Mouse (Mus musculus): ENCODE results near the gene Fam171a2. TPM values are rescaled to one million over a fixed set of nuclear protein-coding genes. Genes with fewer than 3 reads are reported as not detected.

Gene Fam171a2
- polyA plus RNA-seq, 1 experiment from 2014 or later, result 2.8 TPM

- DNase-seq (ENCODE audit: extremely low spot score, low spot score), result no peak
- Histone ChIP-seq H3K36me3 (replicated peaks) (peaks cover 93% of the 10 kb centered on the region), H3K27ac (no peak overlapping the region)
Measured at GRCm38 (mm10) chr11:102478671-102479070, 31.2 kb upstream of the Fam171a2 start.

GRCm38 (mm10) chr11:102475027-102475426, 27.5 kb upstream of the Fam171a2 start:
- 92% methylated on average over 3 of the region's 3 CpGs for WGBS
- Histone ChIP-seq H3K27me3 (ENCODE audit: poor library complexity, severe bottlenecking) (peaks cover 1% of the 10 kb centered on the region; the same call in 1 of the 2 replicates), H3K4me3 (no peak overlapping the region), H3K27ac (no peak overlapping the region), H3K36me3 (replicated peaks) (peaks cover 59% of the 10 kb centered on the region), H3K9me3 (no peaks in the 10 kb centered on the region), H3K4me1 (no peaks in the 10 kb centered on the region)
- DNase-seq (ENCODE audit: extremely low spot score, low spot score), result no peak

More at GRCm38 (mm10) chr11:102478671-102479070, 31.2 kb upstream of the Fam171a2 start:
- no peak overlapping the region for H3K4me3 ChIP-seq
- H3K9me3 ChIP-seq, result no peaks in the 10 kb centered on the region
- no peaks in the 10 kb centered on the region for H3K4me1 ChIP-seq
- H3K27me3 ChIP-seq (ENCODE audit: poor library complexity, severe bottlenecking), result no peaks in the 10 kb centered on the region
- WGBS, result 88% methylated on average over 3 of the region's 3 CpGs

- peak within 1 kb of the TSS; percentile 1; the same call in 1 of the 2 replicates for H3K4me3 ChIP-seq
- 0 out of 2 replicates have a peak within 1 kb of the TSS, but pooled peaks have one; percentile 20 for H3K27ac ChIP-seq
- H3K27me3 ChIP-seq (ENCODE audit: poor library complexity, severe bottlenecking), result peaks cover 51% of the 10 kb centered on the region
- H3K9me3 ChIP-seq, result no peaks in the 10 kb centered on the region
- peaks cover 12% of the 10 kb centered on the region for H3K36me3 ChIP-seq (replicated peaks)
- 71% methylated on average over 11 of the region's 11 CpGs for WGBS
- peaks cover 29% of the 10 kb centered on the region for H3K4me1 ChIP-seq
- no peak for DNase-seq (ENCODE audit: extremely low spot score, low spot score)
Measured at GRCm38 (mm10) chr11:102469648-102470357, 22.3 kb upstream of the Fam171a2 start, which contains the start of gene Itga2b. Itga2b (minus strand) TSS chr11:102470122.

GRCm38 (mm10) chr11:102467041-102467631, 19.7 kb upstream of the Fam171a2 start:
- Histone ChIP-seq H3K4me1 (peaks cover 29% of the 10 kb centered on the region), H3K27ac (peak overlapping the region; percentile 79), H3K36me3 (replicated peaks) (no peaks in the 10 kb centered on the region), H3K4me3 (peak overlapping the region; percentile 60), H3K9me3 (no peaks in the 10 kb centered on the region), H3K27me3 (ENCODE audit: poor library complexity, severe bottlenecking) (peaks cover 60% of the 10 kb centered on the region)
- under 1% methylated on average over 37 of the region's 37 CpGs for WGBS
- DNase-seq (ENCODE audit: extremely low spot score, low spot score), result peak; percentile 91

- H3K27ac ChIP-seq, result no peak overlapping the region
- H3K27me3 ChIP-seq (ENCODE audit: poor library complexity, severe bottlenecking), result peaks cover 61% of the 10 kb centered on the region
- no peaks in the 10 kb centered on the region for H3K9me3 ChIP-seq
- DNase-seq (ENCODE audit: extremely low spot score, low spot score), result peak; percentile 62
- peak overlapping the region; percentile 30 for H3K4me3 ChIP-seq
- 12% methylated on average over 26 of the region's 26 CpGs for WGBS
- no peaks in the 10 kb centered on the region for H3K36me3 ChIP-seq (replicated peaks)
- H3K4me1 ChIP-seq, result peaks cover 29% of the 10 kb centered on the region
Measured at GRCm38 (mm10) chr11:102465713-102466436, 18.4 kb upstream of the Fam171a2 start.

- H3K4me3 ChIP-seq, result no peak overlapping the region
- peaks cover 62% of the 10 kb centered on the region for H3K27me3 ChIP-seq (ENCODE audit: poor library complexity, severe bottlenecking)
- 89% methylated on average over 6 of the region's 6 CpGs for WGBS
- H3K36me3 ChIP-seq (replicated peaks), result no peaks in the 10 kb centered on the region
- no peak overlapping the region for H3K27ac ChIP-seq
- no peaks in the 10 kb centered on the region for H3K9me3 ChIP-seq
- peaks cover 29% of the 10 kb centered on the region for H3K4me1 ChIP-seq
- no peak for DNase-seq (ENCODE audit: extremely low spot score, low spot score)
Measured at GRCm38 (mm10) chr11:102464901-102465300, 17.4 kb upstream of the Fam171a2 start.

GRCm38 (mm10) chr11:102461764-102462163, 14.3 kb upstream of the Fam171a2 start:
- WGBS, result 89% methylated on average over 3 of the region's 3 CpGs

GRCm38 (mm10) chr11:102460541-102460940, 13.1 kb upstream of the Fam171a2 start:
- Histone ChIP-seq H3K4me1 (peaks cover 19% of the 10 kb centered on the region), H3K36me3 (replicated peaks) (no peaks in the 10 kb centered on the region), H3K4me3 (no peak overlapping the region), H3K27ac (no peak overlapping the region), H3K27me3 (ENCODE audit: poor library complexity, severe bottlenecking) (peaks cover 48% of the 10 kb centered on the region), H3K9me3 (no peaks in the 10 kb centered on the region)
- DNase-seq (ENCODE audit: extremely low spot score, low spot score), result no peak
- 65% methylated on average over 16 of the region's 16 CpGs for WGBS

More at GRCm38 (mm10) chr11:102461764-102462163, 14.3 kb upstream of the Fam171a2 start:
- H3K36me3 ChIP-seq (replicated peaks), result no peaks in the 10 kb centered on the region
- H3K9me3 ChIP-seq, result no peaks in the 10 kb centered on the region
- peaks cover 52% of the 10 kb centered on the region for H3K27me3 ChIP-seq (ENCODE audit: poor library complexity, severe bottlenecking)
- H3K4me3 ChIP-seq, result no peak overlapping the region
- peaks cover 19% of the 10 kb centered on the region for H3K4me1 ChIP-seq
- no peak for DNase-seq (ENCODE audit: extremely low spot score, low spot score)
- H3K27ac ChIP-seq, result no peak overlapping the region

- under 1% methylated on average over 38 of the region's 40 CpGs for WGBS
- Histone ChIP-seq H3K4me3 (peak overlapping the region; percentile 63), H3K27ac (peak overlapping the region; percentile 54), H3K27me3 (ENCODE audit: poor library complexity, severe bottlenecking) (peaks cover 71% of the 10 kb centered on the region), H3K36me3 (replicated peaks) (no peaks in the 10 kb centered on the region), H3K9me3 (no peaks in the 10 kb centered on the region), H3K4me1 (peaks cover 35% of the 10 kb centered on the region)
- DNase-seq (ENCODE audit: extremely low spot score, low spot score), result peak; percentile 83
Measured at GRCm38 (mm10) chr11:102455740-102456396, 8.4 kb upstream of the Fam171a2 start.

- Histone ChIP-seq H3K27ac (no peak overlapping the region), H3K4me3 (no peak overlapping the region), H3K4me1 (peaks cover 46% of the 10 kb centered on the region), H3K27me3 (ENCODE audit: poor library complexity, severe bottlenecking) (peaks cover 88% of the 10 kb centered on the region), H3K36me3 (replicated peaks) (no peaks in the 10 kb centered on the region), H3K9me3 (no peaks in the 10 kb centered on the region)
- DNase-seq (ENCODE audit: extremely low spot score, low spot score), result no peak
- WGBS, result 27% methylated on average over 10 of the region's 10 CpGs
Measured at GRCm38 (mm10) chr11:102453131-102453530, 5.6 kb upstream of the Fam171a2 start.

- Histone ChIP-seq H3K27ac (no peak overlapping the region), H3K27me3 (ENCODE audit: poor library complexity, severe bottlenecking) (peaks cover 75% of the 10 kb centered on the region), H3K4me3 (no peak overlapping the region), H3K4me1 (peaks cover 58% of the 10 kb centered on the region), H3K36me3 (replicated peaks) (no peaks in the 10 kb centered on the region), H3K9me3 (no peaks in the 10 kb centered on the region)
- 48% methylated on average over 17 of the region's 17 CpGs for WGBS
- DNase-seq (ENCODE audit: extremely low spot score, low spot score), result no peak
Measured at GRCm38 (mm10) chr11:102449043-102450008, 1.8 kb upstream of the Fam171a2 start.
